Mouse (Mus musculus): ENCODE data around the gene St5.
A peak's percentile ranks its signal among the peaks of the same experiment; 100 is the strongest.

The St5 gene

DNA sequence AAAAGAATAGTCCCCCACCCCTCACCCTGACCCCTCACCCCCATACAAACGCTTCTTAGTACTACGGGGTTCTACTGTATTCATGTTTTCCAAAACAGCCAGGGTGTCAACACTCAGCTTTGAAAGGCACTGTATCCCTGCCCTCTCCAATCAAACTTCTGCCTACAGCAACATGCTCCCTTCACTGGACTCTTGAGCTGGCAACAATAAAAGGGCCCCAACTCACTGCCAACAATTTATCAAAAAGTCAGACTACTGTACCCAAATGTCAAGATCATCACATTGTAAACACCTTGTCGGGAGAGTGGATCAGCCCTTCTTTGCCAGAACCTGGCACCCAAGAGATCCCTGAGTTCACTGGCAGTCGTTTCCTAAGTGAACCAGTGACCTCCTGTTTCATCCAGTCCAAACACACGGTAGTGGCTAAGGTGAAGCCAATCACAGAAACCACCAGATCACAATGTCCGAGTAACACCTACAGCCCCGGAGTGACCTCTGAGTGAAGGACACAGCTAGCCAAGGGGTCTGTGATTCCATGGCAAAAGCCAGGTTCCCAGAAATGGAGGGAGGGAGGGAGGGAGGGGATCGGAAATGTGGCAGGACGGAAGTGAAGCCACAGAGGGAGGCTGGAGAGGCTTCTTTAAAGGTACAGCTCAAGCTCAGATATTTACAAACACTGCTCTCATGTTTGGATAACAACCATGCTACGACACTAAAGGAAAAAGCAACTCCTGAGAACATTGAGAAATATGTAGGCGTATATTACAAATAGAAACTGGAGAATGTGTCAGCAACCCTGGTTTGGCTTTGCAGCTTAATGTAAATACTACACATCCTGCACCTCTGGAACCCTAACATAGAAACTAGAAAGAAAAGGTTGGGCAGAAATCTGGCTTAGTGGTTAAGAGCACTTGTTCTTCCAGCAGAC, 136.3 kb downstream of the St5 start:
- DNase-seq (ENCODE audit: low spot score in 2 of 2): no peak

- DNase-seq (ENCODE audit: low spot score in 2 of 2): no peak
Measured at GRCm38 (mm10) chr7:109566327-109566726, 137.1 kb downstream of the St5 start.

- DNase-seq (ENCODE audit: low spot score in 2 of 2): no peak
Measured at GRCm38 (mm10) chr7:109563775-109564362, 139.5 kb downstream of the St5 start.

DNA sequence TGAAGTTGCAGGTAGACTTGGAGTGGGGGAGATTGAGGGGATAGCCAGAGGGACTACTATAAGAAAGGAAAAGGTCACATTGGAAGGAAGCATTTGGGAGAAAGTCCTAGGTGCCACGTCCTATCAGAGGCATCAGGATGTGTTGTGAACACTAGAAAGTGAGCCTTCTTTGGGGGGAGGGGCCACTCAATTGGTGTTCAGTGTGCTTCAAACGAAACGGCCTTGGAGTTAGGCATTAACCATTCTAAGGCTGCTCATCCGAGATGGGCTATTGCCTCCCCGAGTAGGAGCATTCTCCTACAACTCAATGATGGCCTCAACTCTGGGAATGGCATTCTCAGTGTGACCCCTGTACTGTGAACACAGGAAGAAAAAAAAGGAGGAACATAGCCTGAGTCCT, 140.7 kb downstream of the St5 start:
- no peak for DNase-seq (ENCODE audit: low spot score in 2 of 2)

DNA sequence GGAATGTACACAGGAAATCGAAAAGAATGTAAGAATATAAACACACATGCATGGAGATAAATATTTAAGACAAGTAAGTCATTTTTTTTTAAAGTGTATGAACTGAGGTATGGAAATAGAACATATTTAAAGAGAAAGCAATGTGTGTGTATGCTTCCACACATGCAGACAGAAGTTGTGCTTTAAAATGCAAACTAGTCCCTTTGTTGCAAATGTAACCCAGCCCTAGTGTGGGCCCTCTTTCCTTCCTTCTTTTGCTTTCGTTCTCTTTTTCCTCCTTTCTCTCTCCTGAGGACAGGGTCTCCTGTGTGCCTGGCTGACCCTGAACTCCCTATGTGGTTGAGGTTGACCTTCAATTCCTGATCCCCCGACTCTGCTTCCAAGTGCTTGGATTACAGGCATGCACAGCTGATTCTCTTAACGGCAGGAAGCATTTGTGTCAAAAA, 141.2 kb downstream of the St5 start:
- no peak for DNase-seq (ENCODE audit: low spot score in 2 of 2)

- DNase-seq (ENCODE audit: low spot score in 2 of 2): no peak
Measured at GRCm38 (mm10) chr7:109561466-109562153, 141.8 kb downstream of the St5 start.

DNA sequence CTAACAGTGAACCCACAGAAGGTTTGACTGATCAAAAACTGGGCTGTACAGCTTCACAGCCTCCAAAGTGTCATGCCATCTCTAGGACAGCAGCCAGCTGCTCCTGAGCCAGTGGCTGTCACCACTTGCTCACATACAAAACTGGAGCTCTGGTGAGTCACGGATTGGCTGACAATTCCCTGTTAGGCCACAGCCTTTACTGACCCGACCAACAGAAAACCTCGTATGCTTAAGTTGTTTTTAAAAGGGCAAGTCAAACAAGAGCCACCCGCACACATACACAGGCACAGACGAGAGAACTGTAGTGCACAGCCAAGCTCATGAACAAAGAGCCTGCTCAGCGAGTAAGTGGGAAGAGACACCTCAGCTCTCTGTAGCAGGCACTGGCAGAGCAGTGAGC, 143.9 kb downstream of the St5 start:
- no peak for DNase-seq (ENCODE audit: low spot score in 2 of 2)

DNA sequence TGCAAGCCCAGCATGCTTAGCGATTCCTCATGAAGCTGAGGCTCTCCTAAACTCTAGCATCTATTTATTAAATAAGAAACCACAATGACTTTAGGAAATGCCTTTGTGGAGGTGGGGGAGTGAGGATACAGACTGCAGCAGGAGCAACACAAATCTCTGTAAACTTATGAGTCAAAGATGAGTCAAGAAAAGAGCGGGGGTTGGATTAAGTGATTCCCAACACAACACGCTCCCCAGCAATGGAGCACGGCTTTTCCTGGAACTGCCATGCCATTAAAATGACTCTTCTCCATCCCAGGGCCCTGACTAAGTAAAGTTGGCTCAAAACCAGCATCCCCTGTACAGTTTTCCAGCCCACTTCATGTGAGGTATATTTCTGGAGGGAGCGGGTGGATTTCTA, 156.7 kb downstream of the St5 start:
- DNase-seq (ENCODE audit: low spot score in 2 of 2): no peak

DNA sequence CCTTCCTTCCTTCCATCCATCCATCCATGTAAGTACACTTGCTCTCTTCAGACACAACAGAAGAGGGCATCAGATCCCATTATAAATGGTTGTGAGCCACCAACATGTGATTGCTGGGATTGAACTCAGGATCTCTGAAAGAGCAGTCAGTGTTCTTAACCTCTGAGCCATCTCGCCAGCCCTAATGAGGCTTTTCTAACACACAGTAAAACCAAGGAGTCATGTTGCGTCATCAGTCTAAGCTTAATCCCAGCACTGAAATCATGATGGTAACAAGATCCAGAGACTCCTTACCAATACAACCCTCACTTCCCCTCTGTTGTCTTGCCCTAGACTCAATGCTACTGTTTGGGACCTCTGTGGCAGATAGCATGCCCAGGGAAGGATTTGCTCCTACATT, 157.2 kb downstream of the St5 start:
- no peak for DNase-seq (ENCODE audit: low spot score in 2 of 2)

GRCm38 (mm10) chr7:109545255-109545993, 158.0 kb downstream of the St5 start:
- DNase-seq (ENCODE audit: low spot score in 2 of 2): no peak

- DNase-seq (ENCODE audit: low spot score in 2 of 2): no peak
Measured at GRCm38 (mm10) chr7:109544792-109545191, 158.6 kb downstream of the St5 start.

DNA sequence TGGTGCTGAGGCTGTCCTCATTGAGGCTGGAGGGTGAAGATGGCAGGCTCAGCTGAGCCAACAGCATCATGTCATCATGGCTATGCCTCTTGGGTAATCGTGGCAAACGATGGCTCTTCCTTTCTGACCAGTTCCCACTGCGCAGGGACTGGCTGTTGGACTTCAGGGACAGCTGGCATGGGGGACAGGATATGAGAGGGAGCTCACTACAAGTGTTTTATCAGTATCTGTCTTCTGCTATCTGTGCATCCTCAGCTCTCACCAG, 161.1 kb downstream of the St5 start:
- no peak for DNase-seq (ENCODE audit: low spot score in 2 of 2)

GRCm38 (mm10) chr7:109541609-109542363, 161.6 kb downstream of the St5 start:
- DNase-seq (ENCODE audit: low spot score in 2 of 2): no peak

DNA sequence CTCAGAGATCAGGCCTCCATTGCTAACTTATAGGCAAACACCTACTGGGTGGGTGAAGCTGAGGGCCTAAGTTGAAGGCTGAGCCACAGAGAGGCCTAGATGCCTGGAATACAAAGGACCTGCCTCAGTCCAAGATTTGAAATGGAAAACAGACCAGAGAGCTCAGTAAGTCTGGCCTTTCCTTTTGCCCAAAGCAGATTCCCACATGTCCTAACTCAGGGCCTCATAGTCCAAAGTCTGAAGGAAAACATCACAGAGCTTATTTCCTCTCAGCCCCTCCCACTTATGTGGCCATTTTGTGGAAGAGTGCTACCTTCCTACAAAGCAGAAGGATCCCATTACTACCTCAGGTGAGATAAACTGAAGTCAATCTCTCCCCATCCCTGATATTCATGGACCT, 162.5 kb downstream of the St5 start:
- no peak for DNase-seq (ENCODE audit: low spot score in 2 of 2)

DNA sequence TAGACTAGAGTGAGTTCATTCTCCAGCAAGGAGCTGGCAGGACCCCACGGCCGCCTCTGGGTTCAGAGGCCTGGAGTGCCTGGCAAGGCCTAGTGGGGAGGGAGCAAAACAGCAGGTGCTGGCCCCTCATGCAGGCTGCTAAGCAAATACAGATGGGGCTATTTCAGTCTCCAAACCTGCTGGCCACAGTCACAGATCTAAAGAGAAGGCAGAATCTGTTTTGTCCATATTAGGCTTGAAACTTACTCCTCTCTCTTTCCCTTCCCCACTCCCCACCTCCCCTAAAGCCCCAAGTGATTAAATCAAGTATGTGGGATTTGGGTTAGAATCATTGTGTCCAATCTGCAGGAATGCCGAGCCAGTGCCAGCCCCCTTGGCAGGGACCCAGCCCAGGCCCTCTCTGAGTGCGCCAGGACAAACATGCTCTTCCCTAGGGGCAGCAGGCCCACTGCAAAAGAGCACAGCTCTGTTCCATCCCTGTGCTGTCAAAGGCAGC, 166.9 kb downstream of the St5 start:
- DNase-seq (ENCODE audit: low spot score in 2 of 2): peak; percentile 43 to 58

GRCm38 (mm10) chr7:109534921-109535320, 168.5 kb downstream of the St5 start:
- DNase-seq (ENCODE audit: low spot score in 2 of 2): no peak

DNA sequence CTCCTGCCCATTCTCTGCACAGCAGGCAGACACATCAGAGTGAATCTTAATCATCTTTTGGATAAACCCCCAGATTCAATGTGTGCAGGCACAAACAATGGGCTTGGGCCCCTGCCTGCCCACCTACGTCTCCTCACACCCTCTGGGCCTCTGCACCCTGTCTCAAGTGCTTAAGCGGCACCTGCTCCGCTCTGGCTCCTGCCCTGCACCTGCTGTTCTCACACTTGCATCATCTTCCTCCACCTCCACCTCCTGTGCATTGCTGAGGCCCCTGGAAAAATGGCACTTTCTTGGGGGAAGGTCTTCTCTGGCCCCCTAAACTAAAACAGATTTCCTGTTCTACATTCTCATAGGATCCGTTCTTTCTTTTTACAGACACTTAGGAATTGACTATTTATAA, 169.5 kb downstream of the St5 start:
- no peak for DNase-seq (ENCODE audit: low spot score in 2 of 2)

GRCm38 (mm10) chr7:109533129-109533528, 170.3 kb downstream of the St5 start:
- no peak for DNase-seq (ENCODE audit: low spot score in 2 of 2)

- no peak for DNase-seq (ENCODE audit: low spot score in 2 of 2)
Measured at GRCm38 (mm10) chr7:109532691-109533090, 170.7 kb downstream of the St5 start.

DNA sequence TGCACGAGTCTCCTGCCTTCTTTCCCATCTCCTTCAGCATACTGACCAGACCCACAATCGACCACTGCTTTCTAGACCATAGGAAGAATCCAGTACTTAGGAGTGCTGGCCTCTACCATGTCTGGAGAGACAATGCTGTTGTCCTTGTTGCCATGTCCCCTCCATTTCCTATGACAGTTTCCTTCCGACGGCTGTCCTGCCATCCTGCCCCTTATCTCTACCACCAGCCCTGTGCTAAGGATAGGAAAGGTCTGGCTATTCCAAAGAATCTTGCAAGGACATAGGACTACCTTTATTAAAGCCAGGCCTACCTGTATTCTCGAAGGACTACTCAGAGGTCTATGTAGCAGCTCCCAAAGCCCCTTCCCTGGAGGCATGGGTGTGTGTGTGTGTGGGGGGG, 171.9 kb downstream of the St5 start:
- no peak for DNase-seq (ENCODE audit: low spot score in 2 of 2)

DNA sequence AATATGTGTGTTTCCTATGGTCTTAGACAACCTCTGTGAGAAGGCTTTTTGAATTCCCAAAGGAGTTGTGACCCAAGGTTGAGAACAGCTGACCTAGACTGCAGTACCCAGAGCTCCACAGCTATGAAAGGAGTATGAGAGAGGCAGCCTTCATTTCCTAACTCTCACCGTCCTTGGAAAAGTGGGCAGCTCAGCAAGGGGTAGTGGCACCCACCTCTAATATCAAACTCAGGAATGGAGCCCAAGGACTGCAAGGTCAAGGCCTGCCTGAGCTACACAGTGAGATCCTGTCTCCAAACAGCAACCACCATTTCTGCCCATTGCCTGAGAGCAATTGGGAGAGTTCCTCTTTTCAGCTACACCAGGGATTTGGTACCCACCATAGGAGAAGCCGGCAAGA, 173.7 kb downstream of the St5 start:
- DNase-seq (ENCODE audit: low spot score in 2 of 2): no peak
